Mouse (Mus musculus) thymus, postnatal 25 days (tissue): ENCODE measurements around the gene Tfdp2.

Experiments
- DNase-seq: peaks from one replicate; pipeline ENCODE4 v3.0.0; 2022

The Tfdp2 gene

DNA sequence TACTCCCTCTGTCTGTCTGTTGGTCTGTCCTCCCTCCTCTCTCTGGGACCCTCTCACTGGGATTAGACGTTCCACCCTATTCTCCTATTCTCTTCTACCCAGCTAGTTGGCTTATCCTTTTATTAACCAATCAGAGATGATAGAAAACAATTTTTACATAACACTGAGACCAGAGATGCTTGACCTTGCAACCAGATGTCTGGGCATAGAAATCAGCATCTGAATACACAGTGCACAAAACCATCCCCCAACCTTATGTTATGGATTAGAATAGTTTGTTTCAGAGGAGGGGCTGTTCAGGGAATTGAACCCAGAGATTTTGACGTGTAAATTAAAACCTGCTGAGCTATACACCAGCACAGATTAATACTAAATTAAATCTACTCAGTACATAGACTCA lies 34.2 kb downstream of the Tfdp2 start:
- no peak for DNase-seq

DNA sequence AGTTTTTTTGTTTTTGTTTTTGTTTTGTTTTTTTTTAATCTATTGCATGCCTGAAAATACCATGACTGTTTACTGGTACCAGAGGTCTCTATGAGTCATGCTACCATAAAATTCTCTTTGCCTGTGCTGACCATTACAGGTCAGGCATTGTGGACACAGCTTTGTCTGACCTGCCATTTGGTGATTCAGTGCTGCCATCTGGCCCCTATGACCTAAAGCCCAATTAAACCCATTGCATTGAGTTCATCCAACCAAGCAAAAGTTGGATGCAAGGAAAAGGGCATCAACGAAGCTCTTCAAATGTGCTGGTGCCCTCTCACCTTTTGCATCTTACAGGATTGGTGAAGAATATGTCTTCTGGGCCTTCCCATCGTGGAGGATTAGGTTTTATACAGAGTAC lies 39.4 kb downstream of the Tfdp2 start:
- DNase-seq = no peak

DNA sequence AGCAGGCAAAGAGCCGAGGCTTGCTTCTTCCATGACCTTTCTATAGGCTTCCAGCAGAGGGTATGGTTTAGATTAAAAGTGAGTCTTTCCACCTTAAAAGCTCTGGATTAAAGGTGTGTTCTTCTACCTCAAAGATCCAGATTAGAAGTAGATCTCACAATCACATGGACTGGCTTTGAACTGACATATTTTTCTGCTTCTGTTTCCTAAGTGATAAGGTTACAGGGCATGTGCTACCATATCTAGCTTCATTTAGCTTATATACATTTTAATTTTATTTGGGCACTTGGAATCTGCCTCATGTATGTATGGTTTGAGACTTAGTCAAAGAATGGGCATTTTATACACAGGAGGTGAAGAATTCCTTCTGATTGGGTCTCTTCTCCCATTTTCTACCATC lies 41.3 kb downstream of the Tfdp2 start:
- DNase-seq = no peak

DNA sequence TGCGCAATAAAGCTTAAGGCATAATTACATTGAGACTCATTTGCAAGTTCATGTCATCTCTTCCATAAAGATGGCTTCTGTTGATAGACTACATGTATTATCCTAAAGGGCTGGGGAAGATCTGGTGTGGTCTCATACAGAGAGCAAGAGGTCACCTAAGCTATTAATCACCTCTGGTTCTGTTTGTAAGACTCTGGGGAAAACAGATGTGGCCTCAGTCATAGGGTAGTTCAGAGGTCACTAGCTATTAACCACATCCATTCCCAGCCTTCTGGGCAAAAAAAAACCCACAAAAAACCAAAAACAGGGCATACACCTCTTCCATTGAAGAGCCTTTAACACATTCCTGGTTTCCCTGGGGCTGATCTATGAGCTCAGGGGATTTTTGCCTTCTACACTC lies 42.2 kb downstream of the Tfdp2 start:
- DNase-seq = no peak

DNA sequence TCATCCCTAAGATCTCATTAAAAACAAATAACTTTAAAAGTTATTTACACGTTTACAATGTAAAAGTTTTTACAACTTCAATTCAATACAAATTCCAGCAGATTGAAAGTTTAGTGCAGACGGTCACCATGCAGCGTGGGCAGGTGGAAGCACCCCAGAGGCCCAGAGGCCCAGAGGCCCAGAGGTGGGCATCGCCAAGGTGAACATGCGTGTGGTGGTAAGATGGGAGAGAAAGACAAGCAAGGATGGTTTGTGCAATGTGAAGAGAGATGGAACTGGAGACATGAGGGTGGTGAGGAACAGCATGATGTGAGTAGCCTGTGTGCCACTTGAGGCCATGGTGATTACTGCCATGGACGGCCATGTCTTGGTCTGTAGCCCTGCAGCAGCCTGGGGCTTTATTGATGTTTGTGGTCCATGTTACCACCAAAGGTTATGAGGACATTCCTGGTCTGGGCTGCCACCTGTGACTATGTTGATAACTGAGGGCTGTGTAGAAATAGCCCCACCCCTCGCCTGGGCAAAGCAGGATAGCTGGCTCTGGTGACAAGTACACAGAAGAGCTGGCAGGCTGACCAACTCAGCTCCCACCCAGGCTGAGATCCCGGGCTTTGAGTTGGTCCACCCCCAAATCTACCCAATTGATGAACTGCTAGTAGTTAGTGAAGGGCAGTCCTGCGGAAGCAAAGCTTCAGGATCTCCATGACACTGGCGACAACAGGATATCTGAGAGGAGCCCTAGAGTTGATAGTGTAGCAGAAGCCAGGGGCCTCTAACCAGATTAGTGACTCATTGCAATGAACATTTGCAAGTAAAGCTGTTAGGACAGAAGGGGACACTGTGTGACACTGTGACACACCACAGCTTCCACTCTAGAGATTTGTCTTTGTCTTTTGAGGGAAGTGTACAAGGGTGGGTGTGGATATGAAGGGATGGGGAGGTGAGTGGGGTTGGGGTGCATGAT lies 45.3 kb downstream of the Tfdp2 start:
- no peak for DNase-seq

DNA sequence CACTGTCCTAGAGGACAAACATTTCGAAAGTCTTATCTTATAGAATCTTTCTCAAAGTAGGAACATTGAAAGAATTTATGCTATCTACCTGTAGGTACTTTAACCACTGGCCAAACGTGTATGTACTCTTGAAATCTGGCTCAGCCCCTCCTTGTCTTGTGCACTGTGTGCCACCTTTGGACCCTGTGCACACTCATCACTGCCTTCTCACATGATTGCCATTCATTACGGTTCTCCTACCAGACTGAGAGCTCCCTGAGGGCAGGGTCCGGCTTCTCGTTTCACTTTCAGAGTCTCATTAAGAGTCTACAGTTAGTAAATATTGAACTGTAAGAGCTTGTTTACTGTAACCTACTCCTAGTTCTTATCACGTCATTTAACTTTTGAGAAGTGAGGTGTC lies 47.8 kb downstream of the Tfdp2 start:
- DNase-seq = no peak

DNA sequence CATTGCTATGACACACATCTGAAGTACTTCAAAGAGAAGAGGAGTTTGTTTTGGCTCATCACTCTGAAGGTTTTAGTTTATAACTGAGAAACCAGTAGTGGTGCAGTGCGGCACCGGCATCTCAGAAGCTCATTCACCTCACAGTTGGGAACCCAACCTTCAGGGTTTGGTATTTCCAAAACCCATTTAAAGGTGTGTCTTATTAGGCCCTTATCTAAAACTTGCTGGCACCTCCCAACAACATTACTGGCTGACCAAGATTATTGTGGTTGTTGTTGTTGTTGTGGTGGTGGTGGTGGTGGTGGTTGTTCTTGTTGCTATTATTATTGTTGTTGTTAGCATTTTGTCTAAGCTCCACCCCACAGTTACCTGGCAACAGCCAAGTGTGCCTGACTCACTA lies 58.7 kb downstream of the Tfdp2 start:
- no peak for DNase-seq

DNA sequence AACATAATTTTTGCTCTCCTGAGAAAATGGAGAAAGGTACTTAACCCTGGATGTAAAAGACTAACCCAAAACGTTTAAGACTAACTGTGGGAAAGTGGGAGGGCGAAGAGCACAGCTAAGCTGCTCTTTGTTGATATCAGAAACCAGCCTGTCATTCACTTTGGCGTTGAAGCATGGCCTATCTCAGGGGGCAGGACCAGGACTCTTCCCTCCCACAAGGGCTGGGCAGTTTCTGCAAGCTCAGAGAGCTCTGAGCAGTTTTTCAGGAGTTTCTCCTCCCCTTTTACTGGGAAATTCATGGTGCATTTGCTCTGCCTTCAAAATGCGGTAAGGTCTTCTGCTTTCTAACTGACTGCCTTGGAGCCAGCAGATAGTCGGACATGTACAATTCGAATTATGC lies 62.4 kb downstream of the Tfdp2 start:
- no peak for DNase-seq

DNA sequence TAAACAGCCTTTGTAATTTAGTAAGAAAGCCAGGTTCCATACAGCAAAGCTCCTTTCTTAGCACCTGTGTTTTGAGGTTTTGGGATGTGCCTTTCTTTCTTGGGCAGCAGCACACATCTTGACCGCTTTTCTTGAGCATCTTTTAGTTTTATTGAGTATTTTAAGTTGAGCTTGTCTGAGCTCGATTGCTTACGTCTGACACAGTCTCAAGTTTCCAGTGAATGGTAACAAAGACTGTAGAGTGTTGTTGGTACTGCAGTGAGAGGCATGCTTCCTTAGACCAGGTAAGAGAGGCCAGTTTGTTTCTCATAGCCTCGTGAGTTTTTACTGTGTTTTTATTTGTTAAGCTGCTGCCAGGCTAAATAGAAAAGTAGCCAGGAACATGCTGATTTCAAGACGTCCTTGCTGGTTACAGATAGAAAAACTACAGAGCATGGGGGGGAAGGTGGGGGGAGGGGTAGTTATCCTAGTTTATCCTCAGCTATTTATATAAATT lies 63.0 kb downstream of the Tfdp2 start:
- peak; percentile 23 for DNase-seq

DNA sequence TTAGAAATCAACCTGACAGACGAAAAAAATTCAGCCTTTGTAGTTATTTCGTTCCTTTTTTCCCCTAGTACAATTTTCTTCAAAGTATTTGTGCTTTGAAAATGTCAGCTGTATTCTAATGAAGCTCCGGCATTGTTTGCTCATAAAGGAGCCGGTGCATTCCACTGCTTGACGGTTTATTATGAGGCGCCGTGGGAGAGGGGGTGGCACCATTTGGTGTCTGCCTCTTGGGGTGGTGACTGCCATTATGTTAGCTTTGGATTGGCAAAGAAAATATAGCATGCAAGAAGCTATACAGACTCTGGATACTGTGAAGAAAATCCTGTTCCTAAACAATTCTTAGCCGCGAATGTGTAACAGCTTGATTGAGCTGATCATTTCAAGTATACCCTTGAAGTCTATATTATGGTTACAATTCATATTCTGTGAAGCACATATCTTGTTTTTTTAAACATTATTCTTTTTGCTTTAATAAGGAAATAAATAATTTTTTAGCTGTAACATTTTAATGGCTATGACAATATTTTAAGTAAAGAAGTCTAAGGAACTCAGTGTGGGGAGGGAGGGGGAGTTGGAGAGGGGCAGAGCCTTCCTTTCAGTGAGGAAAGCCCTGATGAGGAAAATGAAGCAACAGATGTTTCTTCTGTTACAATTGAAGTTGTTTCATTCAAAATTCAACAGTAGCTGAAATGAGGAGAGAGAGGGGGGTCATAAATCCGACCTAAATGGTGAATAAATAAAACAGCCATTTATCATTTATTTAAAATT lies 63.9 kb downstream of the Tfdp2 start:
- peak; percentile 33 for DNase-seq

DNA sequence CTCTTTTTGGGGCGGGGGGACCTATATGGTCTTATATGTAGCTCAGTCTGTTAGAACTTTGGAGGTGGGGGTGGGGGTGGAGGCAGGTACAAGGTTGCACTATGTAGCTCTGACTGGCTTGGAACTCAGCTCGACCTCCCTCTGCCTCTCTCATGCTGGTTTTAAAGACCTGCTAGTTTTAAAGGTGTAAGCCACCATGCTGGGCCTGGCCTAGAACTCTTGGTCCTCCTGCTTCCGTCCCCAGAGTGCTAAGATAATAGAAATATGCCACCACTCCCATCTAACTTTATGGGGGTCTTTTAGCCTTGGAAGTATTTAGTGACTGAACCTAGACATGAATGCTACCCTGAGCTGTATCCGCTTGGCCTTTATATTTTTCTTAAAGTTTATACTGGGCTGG lies 65.0 kb downstream of the Tfdp2 start:
- DNase-seq = no peak

DNA sequence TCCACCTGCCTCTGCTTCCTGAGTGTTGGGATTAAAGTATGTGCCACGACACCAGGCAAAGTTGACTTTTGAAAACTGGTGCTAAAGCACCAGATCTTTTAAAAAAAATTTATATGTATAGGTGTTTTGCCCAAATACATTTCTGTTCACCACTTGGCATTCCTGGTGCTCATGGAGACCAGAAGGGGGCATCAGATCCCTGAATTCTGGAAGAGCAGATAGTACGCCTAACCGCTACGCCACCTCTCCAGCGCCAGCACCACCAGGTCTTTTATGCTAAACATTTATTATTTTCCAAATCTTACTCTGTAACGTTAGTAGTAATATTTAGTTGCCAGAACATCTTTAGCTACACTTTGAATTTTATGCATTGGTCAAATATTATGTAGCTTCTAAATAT lies 65.9 kb downstream of the Tfdp2 start:
- DNase-seq = no peak

DNA sequence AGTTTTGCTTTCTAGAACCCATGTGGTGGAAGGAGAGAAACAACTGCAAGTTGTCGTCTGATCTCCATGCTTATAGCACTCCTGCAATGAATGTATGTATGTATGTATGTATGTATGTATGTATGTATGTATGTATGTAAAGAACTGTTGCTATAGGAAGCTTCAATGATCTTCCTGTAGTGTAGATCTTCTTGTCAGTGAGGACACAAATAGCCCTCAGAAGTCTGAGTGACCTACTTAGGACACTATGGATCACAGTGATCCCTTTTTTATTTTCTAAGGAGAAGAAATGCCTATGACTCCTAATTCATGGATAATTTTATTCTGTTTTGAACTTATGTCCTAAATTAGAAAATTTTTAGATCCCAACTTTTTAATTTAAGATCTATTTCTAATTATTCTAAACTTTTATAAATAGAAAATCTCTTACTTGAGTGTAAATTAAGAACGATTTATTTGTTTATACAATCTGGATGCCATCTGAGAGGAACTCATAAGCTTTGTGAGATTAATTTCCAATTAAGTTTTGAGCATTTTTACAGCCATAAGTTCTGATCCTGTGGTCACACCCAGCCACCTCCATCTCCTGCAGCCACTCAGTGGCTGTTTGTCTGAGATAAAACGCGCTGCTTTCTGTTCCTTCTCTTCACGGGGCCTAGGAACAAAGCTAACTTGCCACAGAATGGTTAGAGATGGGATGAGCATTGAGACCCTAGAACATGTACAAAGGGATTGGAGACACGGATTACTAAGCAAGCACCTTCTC lies 70.9 kb downstream of the Tfdp2 start:
- no peak for DNase-seq

DNA sequence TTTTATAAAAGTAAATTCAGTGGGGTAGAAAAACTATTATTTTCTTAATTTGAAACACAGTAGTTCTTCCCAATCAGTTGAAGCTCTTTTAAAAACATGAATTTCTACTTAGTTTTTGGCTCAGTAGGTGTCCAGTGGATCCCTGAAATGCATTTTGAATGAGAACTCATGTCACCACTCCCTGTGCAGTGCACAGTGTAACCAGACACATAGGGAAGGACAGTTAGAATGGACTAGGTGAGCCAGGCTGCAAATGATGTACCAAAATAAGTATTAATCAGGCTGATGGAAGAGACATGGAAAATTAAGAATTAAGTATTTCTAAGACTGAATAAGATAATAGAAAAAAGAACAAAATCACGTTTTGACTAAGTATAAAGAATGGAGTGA lies 71.5 kb downstream of the Tfdp2 start:
- DNase-seq = no peak

DNA sequence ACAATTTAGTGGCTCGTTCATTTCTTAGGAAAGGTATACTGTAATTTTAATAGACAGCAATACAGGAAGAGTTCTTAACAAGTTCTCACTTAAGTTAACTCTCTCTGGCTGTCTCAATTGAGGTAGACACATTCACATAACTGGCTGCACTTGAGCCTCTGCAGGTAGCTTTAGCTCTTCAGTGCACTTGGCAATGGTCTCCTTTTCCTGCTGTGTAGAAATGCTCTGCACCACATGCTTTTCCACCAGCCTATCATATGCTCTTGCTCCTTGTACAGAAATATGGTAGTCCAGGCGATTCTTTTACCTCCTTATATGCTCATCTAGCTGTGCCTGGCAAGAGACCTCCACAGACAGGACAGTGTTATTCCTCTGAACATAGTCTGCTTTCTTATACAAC lies 73.7 kb downstream of the Tfdp2 start:
- DNase-seq = no peak

DNA sequence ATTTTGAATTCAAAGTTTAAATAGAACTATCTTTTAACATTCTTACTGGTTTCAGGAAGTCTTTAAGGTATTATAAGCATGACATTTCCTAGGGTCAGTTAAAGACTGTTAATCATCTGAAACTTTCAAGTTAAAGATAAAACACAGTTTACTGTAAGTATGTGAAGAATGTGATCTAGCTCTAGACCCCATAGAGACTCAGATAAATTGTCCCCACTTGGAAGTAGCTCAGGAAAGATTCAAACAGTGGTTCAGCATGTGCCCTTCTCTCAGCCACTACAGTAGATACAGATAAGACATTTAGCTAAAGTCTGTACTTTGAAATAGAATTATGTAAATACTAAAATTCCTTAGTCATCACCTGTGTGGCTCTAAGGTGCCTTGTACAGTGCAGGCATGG lies 79.5 kb downstream of the Tfdp2 start:
- DNase-seq = no peak

DNA sequence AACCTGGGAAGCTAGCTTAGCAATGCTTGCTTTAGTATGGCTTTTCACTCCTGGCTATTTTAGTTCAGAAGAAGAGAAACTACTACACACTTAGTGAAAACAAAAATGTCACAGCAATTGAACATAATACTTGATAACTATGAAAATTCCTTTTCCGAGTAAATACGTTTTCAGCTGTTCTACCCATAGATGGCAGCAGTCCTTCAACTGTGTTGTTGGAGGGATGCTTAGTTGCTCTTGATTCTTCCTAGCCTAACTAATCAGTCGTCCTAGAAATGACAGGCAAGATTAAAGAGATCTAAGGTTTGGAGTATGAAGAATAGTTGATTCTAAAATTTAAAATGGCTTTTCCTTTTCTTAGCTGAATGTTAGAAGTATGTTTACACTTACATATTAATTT lies 85.4 kb downstream of the Tfdp2 start:
- no peak for DNase-seq

DNA sequence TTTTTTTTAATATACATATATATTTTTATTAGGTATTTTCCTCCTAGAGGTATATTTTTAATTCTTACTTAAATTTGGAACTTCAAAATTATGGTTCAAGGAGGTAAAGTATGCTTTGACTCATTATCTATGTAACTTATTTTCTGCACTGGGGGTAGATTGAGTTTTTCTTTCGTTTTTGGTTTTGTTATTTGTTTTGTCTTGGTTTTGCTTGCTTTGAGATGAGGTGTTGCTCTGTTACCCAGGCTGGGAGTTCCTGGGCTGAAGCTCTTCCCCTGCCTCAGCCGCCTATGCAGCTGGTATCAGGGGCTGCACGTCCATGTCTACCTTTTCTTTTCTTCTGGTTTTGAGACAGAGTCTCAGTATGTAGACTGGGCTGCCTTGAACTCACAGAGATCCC lies 86.0 kb downstream of the Tfdp2 start:
- no peak for DNase-seq

DNA sequence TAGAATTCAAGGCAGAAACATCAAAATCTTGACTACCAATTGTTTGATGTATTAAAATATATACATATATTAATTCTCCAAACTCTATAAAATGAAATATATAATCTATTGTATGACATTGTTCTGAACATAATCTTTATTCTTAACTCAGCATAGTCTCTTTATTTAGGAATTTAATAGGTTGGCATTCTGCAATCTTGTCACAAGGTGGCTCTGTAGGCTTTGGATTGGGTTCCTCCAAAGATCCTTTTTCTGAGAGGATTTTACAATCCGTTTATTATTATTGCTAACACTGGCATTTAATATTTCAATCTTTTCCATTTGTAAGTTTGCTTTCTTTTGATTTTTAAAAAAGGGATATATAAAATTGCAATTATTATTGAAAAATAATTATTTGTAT lies 88.8 kb downstream of the Tfdp2 start:
- no peak for DNase-seq

DNA sequence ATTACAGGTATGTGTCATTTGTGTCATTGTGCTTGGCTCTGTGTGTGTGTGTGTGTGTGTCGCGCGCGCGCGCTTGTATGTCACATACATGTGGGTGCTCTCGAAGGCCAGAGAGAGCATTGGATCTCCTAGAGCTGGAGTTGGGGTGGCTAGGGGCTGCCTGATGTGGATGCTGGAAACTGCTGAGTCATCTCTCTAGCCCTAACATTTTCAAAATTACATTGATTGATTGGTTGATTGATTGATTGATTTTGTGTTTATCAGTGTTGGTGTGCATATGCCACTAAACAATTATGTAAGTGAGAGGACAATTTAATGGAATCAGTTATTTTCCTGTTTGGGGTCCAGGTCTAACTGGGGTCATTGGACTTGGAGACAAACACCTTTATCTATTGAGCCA lies 96.1 kb downstream of the Tfdp2 start:
- DNase-seq = no peak

DNA sequence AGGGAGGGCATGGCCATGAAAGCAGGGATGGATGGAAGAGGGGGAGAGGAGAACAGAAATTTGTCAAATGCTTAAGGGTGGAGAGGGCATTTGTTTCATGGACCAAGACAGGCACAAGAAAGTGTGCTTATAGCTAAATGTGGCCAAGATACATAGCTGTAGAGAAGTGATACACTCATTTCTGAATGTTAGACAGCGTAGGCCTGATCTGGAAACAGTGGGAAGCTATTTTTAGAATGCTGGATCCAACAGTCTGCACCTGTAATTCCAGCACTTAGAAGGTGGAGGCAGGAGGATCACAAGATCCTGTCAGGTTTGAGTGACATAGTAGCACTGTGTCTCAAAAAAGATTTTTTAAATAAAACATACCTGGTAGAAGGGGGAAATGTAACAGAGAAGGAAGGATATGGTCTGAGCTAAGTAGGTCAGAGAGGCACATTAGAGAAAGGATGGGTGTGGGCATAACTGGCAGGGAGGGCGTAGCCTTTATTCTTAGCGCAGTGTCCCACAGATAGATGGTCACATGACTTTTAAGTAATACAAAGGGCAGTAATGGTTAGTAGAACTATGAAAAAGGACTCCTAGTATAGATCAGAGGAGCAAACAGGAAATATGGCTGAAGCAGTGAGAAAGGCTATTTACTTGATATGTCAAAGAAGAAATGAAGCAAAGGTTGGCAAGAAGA lies 103.4 kb downstream of the Tfdp2 start:
- DNase-seq = no peak

DNA sequence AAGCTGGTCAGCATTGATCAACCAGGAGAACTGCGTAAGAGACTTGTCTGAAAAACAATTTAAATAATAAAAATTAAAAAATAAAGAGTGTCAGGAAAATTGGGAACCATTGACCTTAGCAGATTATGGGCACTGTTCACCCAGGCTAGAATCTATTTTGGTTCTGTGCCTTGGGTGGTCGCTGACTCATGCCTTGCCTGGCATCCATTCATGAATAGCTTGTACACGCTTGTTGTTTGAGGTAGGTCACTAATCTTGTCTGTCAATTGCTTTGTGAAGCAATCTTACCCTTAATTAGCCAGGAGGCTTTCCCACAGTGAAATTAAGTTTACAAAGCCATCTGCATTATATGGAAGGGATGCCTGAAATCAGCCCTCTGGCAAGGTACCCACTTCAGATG lies 112.7 kb downstream of the Tfdp2 start:
- no peak for DNase-seq

DNA sequence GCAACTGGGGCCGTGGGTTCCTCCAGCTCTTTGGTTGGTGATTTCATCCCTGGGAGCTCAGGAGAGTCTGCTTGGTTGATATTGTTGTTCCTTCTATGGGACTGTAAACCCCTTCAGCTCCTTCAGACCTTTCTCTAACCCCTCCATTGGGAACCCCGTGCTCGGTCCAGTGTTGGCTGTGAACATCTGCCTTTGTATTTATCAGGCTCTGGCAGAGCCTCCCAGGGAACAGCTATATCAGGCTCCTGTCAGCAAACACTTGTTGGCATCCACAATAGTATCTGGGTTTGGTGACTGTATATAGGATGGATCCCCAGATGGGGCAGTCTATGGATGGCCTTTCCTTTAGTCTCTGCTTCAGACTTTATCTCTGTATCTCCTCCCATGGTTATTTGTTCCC lies 116.0 kb downstream of the Tfdp2 start:
- DNase-seq = no peak
